In the genomic region with DNA sequence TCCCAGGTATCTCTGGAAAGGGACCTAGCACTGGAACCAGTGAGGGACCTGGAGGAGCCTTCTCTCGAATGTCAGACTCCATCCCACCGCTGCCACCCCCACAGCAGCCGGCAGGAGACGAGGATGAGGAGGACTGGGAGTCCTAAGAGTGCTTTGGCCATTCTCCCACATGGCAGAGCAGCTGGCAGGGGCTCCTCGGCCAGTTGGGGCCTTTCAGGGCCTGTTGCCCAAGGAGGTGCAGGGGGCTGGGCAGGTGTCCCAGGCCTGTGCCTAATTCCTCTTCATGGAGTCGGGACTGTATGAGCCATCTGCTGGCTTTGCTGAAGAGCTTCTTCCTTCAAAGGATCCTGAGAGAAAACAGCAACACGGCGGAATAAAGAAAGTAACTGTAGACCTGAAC, we compare ENCODE assay signal across 18 mouse cellular contexts.
"Had no signal": no experiment of that assay in that cellular context is flagged by ENCODE, and none has a peak within 500 bp of the region (broad histone marks: within the 10 kb centered on the region; RNA-seq: fewer than 3 reads in every experiment).

No protein-coding gene starts in this region.

- H3K27me3 ChIP-seq: limb, embryonic 12.5 days; limb, embryonic 15.5 days; megakaryocyte, embryonic 14.5 days; midbrain, embryonic 13.5 days; neural tube, embryonic 13.5 days had no signal

- DNase-seq: kidney, postnatal 14 days; layer of hippocampus, adult 9-11 months; liver, postnatal 0 days; lung, embryonic 14.5 days; retina, postnatal 1 day; right cerebral cortex, postnatal 25 days; thymus, adult 18-20 months; thymus, postnatal 36 days had no signal

- H3K27ac ChIP-seq: layer of hippocampus, adult 2 months; left cerebral cortex, adult 2 months; limb, embryonic 12.5 days; limb, embryonic 15.5 days; liver, embryonic 14.5 days; midbrain, embryonic 10.5 days; midbrain, embryonic 13.5 days; neural tube, embryonic 13.5 days had no signal

- H3K4me1 ChIP-seq: limb, embryonic 12.5 days had no signal

- H3K4me3 ChIP-seq: layer of hippocampus, adult 2 months; left cerebral cortex, adult 2 months; limb, embryonic 12.5 days; limb, embryonic 15.5 days; megakaryocyte, embryonic 14.5 days; midbrain, embryonic 10.5 days; midbrain, embryonic 13.5 days; myocyte; neural tube, embryonic 13.5 days had no signal
